Mouse (Mus musculus) stomach, postnatal 0 days (tissue): ENCODE results near the gene Dhx57.

Experiments used
- CTCF ChIP-seq: IDR thresholded peaks from 2 replicates; pipeline ENCODE4 v1.5.1; 2016; ENCODE audit warnings: antibody characterized with exemption, low read depth, mild to moderate bottlenecking, moderate library complexity
- EP300 ChIP-seq: optimal IDR thresholded peaks from 2 replicates; pipeline ENCODE3; 2016; ENCODE audit warnings: antibody characterized with exemption

- TF ChIP-seq CTCF (no peak), EP300 (no peak)
These were observed 52.8 kb downstream of the Dhx57 start for GRCm38 (mm10) chr17:80237475-80237874.
